Mouse (Mus musculus) liver, embryonic 14 days (tissue): ENCODE measurements around the gene Vmn1r94. TPM values are rescaled to one million over a fixed set of nuclear protein-coding genes. Genes with fewer than 3 reads are reported as not detected.

ENCODE experiments used
- polyA plus RNA-seq: library from polyadenylated mRNA; depleted of rRNA; stranded (reverse); fragments of >200 nt; gene quantifications from 2 replicates; pipeline ENCODE4 v1.2.3, GENCODE M21; 2012; rRNA removed

Vmn1r94 gene
- polyA plus RNA-seq: not detected in 2 replicates

DNA sequence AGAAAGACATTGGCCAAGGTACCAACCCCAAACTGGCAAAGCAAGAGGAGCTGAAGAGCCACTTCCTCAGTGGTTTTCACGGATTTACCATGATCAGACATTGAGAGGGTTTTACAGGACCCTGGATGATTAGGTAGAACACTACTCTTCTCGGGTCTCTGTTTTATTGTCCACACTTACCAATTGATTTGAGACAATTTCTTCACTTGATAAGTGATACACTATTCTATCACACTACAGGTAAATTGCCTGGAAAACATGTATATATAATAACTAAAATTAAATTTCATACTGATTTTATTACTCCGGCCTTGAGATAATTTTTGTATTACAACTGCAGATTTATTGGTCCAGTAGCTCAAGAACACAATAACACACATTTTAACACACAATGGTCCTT, at the start of gene Vmn1r94:
Vmn1r94 (minus strand) TSS at position 101 of the 400 bp plus-strand sequence.

DNA sequence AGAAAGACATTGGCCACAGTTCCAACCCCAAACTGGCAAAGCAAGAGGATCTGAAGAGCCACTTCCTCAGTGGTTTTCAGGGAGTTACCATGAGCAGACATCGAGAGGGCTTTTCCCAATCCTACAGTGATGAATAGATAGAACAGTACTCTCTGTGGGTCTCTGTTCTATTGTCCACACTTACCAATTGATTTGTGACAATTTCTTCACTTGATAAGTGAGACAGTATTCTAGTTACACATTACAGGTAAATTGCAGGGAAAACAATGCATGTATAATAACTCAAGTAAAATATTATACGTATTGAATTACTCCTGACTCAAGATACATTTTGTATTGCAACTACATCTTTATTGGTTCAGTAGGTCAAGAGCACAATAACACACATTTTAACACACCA, 37.3 kb upstream of the Vmn1r94 start, which contains the start of gene Gm6164:
Gm6164 (minus strand) TSS at position 101 of the 400 bp plus-strand sequence.

DNA sequence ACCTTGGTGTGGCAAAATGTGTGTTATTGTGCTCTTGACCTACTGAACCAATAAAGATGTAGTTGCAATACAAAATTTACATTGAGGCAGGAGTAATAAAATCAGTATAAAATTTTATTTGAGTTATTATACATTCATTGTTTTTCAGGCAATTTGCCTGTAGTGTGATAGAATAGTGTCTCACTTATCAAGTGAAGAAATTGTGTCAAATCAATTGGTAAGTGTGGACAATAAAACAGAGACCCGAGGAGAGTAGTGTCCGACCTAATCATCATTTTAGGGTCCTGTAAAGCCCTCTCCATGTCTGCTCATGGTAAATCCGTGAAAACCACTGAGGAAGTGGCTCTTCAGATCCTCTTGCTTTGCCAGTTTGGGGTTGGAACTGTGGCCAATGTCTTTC, 25.2 kb upstream of the Vmn1r94 start, which contains the start of gene Vmn1r95:
Vmn1r95 (plus strand) TSS at position 301 of the 400 bp plus-strand sequence.

GRCm38 (mm10) chr7:20138988-20139387, 29.2 kb downstream of the Vmn1r94 start, which contains the start of gene Vmn1r93:
TSS of gene Vmn1r93 (minus strand) at chr7:20139088.

GRCm38 (mm10) chr7:20122479-20122878, 45.7 kb downstream of the Vmn1r94 start, which contains the start of gene Gm16442:
TSS of gene Gm16442 (minus strand) at chr7:20122579.

Other genes starting within 250 kb of the Vmn1r94 start
- gene Pvr, start 247.2 kb downstream of the Vmn1r94 start, polyA plus RNA-seq: 2.3 TPM in 2 replicates
- gene Igsf23, start 217.6 kb downstream of the Vmn1r94 start, polyA plus RNA-seq: 0.09 and 0.12 TPM in 2 replicates
- not detected in 2 replicates for gene Ceacam20, start 203.0 kb downstream of the Vmn1r94 start, polyA plus RNA-seq
- not detected in 2 replicates for gene Nlrp9b, start 176.9 kb downstream of the Vmn1r94 start, polyA plus RNA-seq
- not detected in 2 replicates for gene Vmn1r91, start 68.7 kb downstream of the Vmn1r94 start, polyA plus RNA-seq
- not detected in 2 replicates for gene Gm16442, start 45.8 kb downstream of the Vmn1r94 start, polyA plus RNA-seq
- not detected in 2 replicates for gene Vmn1r93, start 29.3 kb downstream of the Vmn1r94 start, polyA plus RNA-seq
- not detected in 2 replicates for gene Vmn1r95, start 25.3 kb upstream of the Vmn1r94 start, polyA plus RNA-seq
- gene Gm6164, start 37.2 kb upstream of the Vmn1r94 start, polyA plus RNA-seq: not detected in 2 replicates
- not detected in 2 replicates for gene Gm4498, start 65.5 kb upstream of the Vmn1r94 start, polyA plus RNA-seq
- gene Gm5890, start 94.5 kb upstream of the Vmn1r94 start, polyA plus RNA-seq: not detected in 2 replicates
- gene Gm4133, start 165.7 kb upstream of the Vmn1r94 start, polyA plus RNA-seq: not detected in 2 replicates
- gene Gm5728, start 207.0 kb upstream of the Vmn1r94 start, polyA plus RNA-seq: not detected in 2 replicates
- not detected in 2 replicates for gene Vmn1r100, start 249.6 kb upstream of the Vmn1r94 start, polyA plus RNA-seq